Mouse (Mus musculus): ENCODE results near the gene Rps6ka5. TPM values are rescaled to one million over a fixed set of nuclear protein-coding genes. Genes with fewer than 3 reads are reported as not detected.

The Rps6ka5 gene
- polyA plus RNA-seq, 1 experiment from 2014 or later: 3.8 TPM

DNA sequence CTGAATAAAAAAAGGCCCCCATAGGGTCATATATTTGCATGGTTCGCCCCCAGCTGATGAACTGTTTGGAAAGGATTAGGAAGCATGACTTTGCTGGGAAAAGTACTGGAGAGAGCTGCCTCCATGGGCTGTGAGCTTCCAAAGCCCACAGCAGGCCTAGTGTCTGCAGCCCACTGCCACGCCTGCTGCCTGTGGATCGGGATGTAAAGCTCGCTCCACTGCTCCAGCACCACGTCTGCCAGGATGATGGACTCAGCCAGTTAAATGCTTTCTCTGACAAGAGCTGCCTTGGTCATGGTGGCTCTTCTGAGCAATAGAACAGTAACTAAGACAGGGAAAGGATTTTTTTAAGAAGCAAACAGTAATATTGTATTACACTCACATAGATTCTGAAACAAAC is 46.1 kb downstream of the Rps6ka5 start:
- no peak overlapping the region for H3K9ac ChIP-seq (replicated peaks; ENCODE audit: low read length)
- no peak overlapping the region for H3K4me2 ChIP-seq (ENCODE audit: low read depth, low read length)
- no peaks in the 10 kb centered on the region for H3K36me3 ChIP-seq (replicated peaks; ENCODE audit: control insufficient read depth, insufficient read depth, low read depth, low read length)
- no peak for DNase-seq (ENCODE audit: low spot score)
- no peak overlapping the region for H3K27ac ChIP-seq (replicated peaks; ENCODE audit: low read depth, low read length)
- no peaks in the 10 kb centered on the region for H3K9me3 ChIP-seq (replicated peaks; ENCODE audit: control insufficient read depth, low read length)
- no peaks in the 10 kb centered on the region for H3K4me1 ChIP-seq (ENCODE audit: control insufficient read depth, insufficient read depth, low read length)
- H3K27me3 ChIP-seq (ENCODE audit: control insufficient read depth, insufficient read depth, low read length): no peaks in the 10 kb centered on the region
- 71% methylated on average over 5 of the region's 5 CpGs for WGBS
- no peak overlapping the region for H3K4me3 ChIP-seq (ENCODE audit: low read depth, low read length)
- no peak for ATAC-seq (replicated peaks; ENCODE audit: insufficient number of reproducible peaks, low FRiP score, low TSS enrichment, low read depth)

DNA sequence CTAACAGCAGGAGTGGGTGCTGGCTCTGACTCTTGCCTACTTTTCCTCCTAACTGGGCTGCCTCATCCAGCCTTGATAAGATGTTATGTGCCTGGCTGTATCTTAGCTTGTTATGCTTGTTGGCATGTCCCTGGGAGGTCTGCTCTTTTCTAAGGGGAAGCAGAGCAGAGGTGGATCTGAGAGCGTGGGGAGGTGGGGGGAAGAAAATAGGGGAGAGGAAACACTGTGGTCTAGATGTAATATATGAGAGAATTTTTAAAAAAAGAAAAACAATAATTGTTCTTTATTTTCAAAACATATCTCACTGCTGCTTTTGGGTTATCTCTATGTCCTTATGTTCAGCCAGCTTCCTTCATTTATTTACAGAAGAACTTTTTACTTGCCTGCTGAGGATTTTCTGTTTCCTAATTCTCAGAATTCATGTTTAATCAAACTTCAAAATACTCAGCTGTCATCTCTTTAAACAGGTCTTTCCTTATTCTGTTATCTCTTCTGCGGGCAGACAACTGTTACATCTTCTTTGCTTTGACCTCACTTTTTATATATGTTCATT is 56.1 kb downstream of the Rps6ka5 start:
- H3K27me3 ChIP-seq (ENCODE audit: control insufficient read depth, insufficient read depth, low read length): no peaks in the 10 kb centered on the region
- no peaks in the 10 kb centered on the region for H3K36me3 ChIP-seq (replicated peaks; ENCODE audit: control insufficient read depth, insufficient read depth, low read depth, low read length)
- no peak overlapping the region for H3K27ac ChIP-seq (replicated peaks; ENCODE audit: low read depth, low read length)
- no peak overlapping the region for H3K4me2 ChIP-seq (ENCODE audit: low read depth, low read length)
- WGBS: 88% methylated on average over 2 of the region's 2 CpGs
- no peak overlapping the region for H3K9ac ChIP-seq (replicated peaks; ENCODE audit: low read length)
- H3K4me1 ChIP-seq (ENCODE audit: control insufficient read depth, insufficient read depth, low read length): no peaks in the 10 kb centered on the region
- no peaks in the 10 kb centered on the region for H3K9me3 ChIP-seq (replicated peaks; ENCODE audit: control insufficient read depth, low read length)
- DNase-seq (ENCODE audit: low spot score): no peak
- no peak for ATAC-seq (replicated peaks; ENCODE audit: insufficient number of reproducible peaks, low FRiP score, low TSS enrichment, low read depth)
- H3K4me3 ChIP-seq (ENCODE audit: low read depth, low read length): no peak overlapping the region

DNA sequence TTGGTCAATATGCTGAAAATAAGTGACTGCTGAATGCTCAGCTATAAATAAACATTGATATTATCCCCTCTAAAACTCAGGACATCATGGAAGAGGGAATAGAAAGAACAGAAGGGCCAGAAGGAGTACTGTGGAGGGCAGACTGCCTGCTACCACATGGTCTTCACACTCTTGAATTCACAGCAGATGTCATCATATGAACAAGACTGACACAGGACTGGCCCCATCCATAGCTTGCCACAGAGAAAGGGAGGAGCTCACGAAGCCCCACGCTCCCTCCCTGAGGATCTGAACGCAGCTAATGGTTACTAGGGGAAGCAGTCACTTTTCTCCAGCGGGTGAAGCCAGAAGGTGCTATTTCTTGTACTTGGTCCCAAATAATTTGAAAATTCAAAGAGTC is 61.5 kb downstream of the Rps6ka5 start:
- Histone ChIP-seq H3K4me1 (ENCODE audit: control insufficient read depth, insufficient read depth, low read length) (no peaks in the 10 kb centered on the region), H3K4me2 (ENCODE audit: low read depth, low read length) (no peak overlapping the region), H3K9me3 (replicated peaks; ENCODE audit: control insufficient read depth, low read length) (no peaks in the 10 kb centered on the region), H3K9ac (replicated peaks; ENCODE audit: low read length) (no peak overlapping the region), H3K36me3 (replicated peaks; ENCODE audit: control insufficient read depth, insufficient read depth, low read depth, low read length) (no peaks in the 10 kb centered on the region), H3K27me3 (ENCODE audit: control insufficient read depth, insufficient read depth, low read length) (no peaks in the 10 kb centered on the region), H3K27ac (replicated peaks; ENCODE audit: low read depth, low read length) (no peak overlapping the region), H3K4me3 (ENCODE audit: low read depth, low read length) (no peak overlapping the region)
- no peak for DNase-seq (ENCODE audit: low spot score)
- no peak for ATAC-seq (replicated peaks; ENCODE audit: insufficient number of reproducible peaks, low FRiP score, low TSS enrichment, low read depth)
- WGBS: 80% methylated on average over 4 of the region's 4 CpGs

DNA sequence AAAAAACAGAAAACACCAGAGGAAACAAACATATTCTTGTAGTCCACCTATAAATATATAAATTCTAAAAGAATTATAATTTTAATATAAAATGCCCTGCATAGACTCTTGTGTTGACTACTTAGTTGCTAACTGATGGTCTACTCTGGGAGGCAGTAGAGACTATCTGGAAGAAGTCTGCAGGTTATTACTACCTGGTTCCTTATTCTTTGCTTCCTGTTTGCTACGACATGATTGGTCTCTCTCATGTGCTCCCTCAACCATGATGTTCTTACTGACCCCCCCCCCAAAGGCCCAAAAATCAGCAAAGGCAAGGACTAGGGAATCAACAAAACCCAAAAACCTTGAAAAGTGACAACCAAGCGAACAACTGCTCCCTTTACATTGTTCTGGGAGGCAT is 66.7 kb downstream of the Rps6ka5 start:
- WGBS: 91% methylated on average over 2 of the region's 2 CpGs
- no peak for ATAC-seq (replicated peaks; ENCODE audit: insufficient number of reproducible peaks, low FRiP score, low TSS enrichment, low read depth)

DNA sequence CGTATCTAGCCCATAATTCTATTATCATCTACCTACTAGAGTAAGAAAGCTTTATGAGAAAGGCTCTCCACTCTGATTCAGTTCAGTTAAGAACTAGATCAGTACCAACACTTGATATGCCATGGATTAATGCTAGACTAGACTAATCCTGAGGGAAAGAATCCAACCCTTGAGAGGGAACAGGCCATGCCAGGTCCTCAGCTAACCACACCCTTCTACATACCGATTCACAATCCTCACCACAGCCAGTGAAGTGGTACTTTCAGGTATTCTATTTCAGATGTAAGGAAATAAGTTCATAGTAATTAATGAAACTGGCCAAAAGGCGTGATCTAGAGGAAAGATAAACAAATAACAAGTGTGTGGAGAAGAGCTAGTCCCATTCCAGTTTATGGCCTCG is 70.8 kb downstream of the Rps6ka5 start:
- no peak overlapping the region for H3K27ac ChIP-seq (replicated peaks; ENCODE audit: low read depth, low read length)

More for the DNA sequence above, 66.7 kb downstream of the Rps6ka5 start:
- no peak overlapping the region for H3K4me2 ChIP-seq (ENCODE audit: low read depth, low read length)
- no peaks in the 10 kb centered on the region for H3K4me1 ChIP-seq (ENCODE audit: control insufficient read depth, insufficient read depth, low read length)
- DNase-seq (ENCODE audit: low spot score): no peak
- no peak overlapping the region for H3K27ac ChIP-seq (replicated peaks; ENCODE audit: low read depth, low read length)
- H3K4me3 ChIP-seq (ENCODE audit: low read depth, low read length): no peak overlapping the region
- no peaks in the 10 kb centered on the region for H3K36me3 ChIP-seq (replicated peaks; ENCODE audit: control insufficient read depth, insufficient read depth, low read depth, low read length)
- H3K9me3 ChIP-seq (replicated peaks; ENCODE audit: control insufficient read depth, low read length): no peaks in the 10 kb centered on the region
- no peak overlapping the region for H3K9ac ChIP-seq (replicated peaks; ENCODE audit: low read length)
- no peaks in the 10 kb centered on the region for H3K27me3 ChIP-seq (ENCODE audit: control insufficient read depth, insufficient read depth, low read length)

DNA sequence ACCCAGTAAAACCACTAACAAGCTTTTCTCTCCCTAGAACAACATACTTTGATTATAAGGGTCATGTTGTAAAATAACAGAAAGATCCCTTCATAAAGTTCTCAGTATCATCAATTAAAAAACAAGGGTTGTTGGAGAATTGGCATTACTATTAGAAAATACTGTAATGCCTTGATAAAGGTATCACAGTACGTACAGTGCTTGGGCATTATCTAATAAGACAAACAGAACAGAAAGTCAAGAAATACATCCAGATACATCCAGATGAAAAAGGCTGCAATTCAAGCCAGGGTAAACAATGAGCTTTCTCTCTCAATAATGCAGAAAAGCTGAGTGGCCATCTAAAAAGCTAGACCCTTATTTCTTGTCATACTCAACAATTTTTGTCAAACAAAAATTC is 84.8 kb downstream of the Rps6ka5 start:
- H3K4me2 ChIP-seq (ENCODE audit: low read depth, low read length): no peak overlapping the region
- WGBS: 81% methylated on average over 1 of the region's 1 CpGs

More for the DNA sequence above, 70.8 kb downstream of the Rps6ka5 start:
- no peaks in the 10 kb centered on the region for H3K36me3 ChIP-seq (replicated peaks; ENCODE audit: control insufficient read depth, insufficient read depth, low read depth, low read length)
- no peaks in the 10 kb centered on the region for H3K4me1 ChIP-seq (ENCODE audit: control insufficient read depth, insufficient read depth, low read length)
- H3K4me3 ChIP-seq (ENCODE audit: low read depth, low read length): no peak overlapping the region
- 80% methylated on average over 4 of the region's 4 CpGs for WGBS
- H3K9me3 ChIP-seq (replicated peaks; ENCODE audit: control insufficient read depth, low read length): no peaks in the 10 kb centered on the region
- DNase-seq (ENCODE audit: low spot score) (no peak), ATAC-seq (replicated peaks; ENCODE audit: insufficient number of reproducible peaks, low FRiP score, low TSS enrichment, low read depth) (no peak)
- no peak overlapping the region for H3K4me2 ChIP-seq (ENCODE audit: low read depth, low read length)
- no peaks in the 10 kb centered on the region for H3K27me3 ChIP-seq (ENCODE audit: control insufficient read depth, insufficient read depth, low read length)
- no peak overlapping the region for H3K9ac ChIP-seq (replicated peaks; ENCODE audit: low read length)

DNA sequence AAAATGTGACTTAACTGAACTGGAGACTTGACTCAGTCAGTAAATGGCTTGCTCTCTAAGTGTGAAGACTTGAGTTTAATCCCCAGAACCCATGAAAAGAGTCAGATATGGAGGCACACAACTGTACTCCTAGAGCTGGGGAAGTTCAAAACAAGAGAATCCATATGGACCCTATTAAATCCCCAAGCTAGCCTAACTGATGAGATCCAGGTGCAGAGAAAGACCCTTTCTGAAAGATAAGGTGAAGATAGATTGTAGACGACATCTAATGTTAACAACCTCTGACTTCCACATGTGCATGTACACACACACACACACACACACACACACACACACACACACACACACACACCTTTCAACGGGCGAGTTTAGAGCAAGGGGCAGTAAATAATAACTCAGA is 86.1 kb downstream of the Rps6ka5 start:
- H3K9me3 ChIP-seq (replicated peaks; ENCODE audit: control insufficient read depth, low read length): no peaks in the 10 kb centered on the region
- H3K4me2 ChIP-seq (ENCODE audit: low read depth, low read length): no peak overlapping the region
- H3K27me3 ChIP-seq (ENCODE audit: control insufficient read depth, insufficient read depth, low read length): no peaks in the 10 kb centered on the region
- DNase-seq (ENCODE audit: low spot score): peak; percentile 85
- no peak for ATAC-seq (replicated peaks; ENCODE audit: insufficient number of reproducible peaks, low FRiP score, low TSS enrichment, low read depth)
- no peak overlapping the region for H3K9ac ChIP-seq (replicated peaks; ENCODE audit: low read length)
- H3K4me3 ChIP-seq (ENCODE audit: low read depth, low read length): no peak overlapping the region
- H3K4me1 ChIP-seq (ENCODE audit: control insufficient read depth, insufficient read depth, low read length): no peaks in the 10 kb centered on the region
- H3K27ac ChIP-seq (replicated peaks; ENCODE audit: low read depth, low read length): no peak overlapping the region
- H3K36me3 ChIP-seq (replicated peaks; ENCODE audit: control insufficient read depth, insufficient read depth, low read depth, low read length): no peaks in the 10 kb centered on the region
- WGBS: 47% methylated on average over 3 of the region's 3 CpGs

More for the DNA sequence above, 84.8 kb downstream of the Rps6ka5 start:
- no peaks in the 10 kb centered on the region for H3K36me3 ChIP-seq (replicated peaks; ENCODE audit: control insufficient read depth, insufficient read depth, low read depth, low read length)
- H3K27me3 ChIP-seq (ENCODE audit: control insufficient read depth, insufficient read depth, low read length): no peaks in the 10 kb centered on the region
- no peak overlapping the region for H3K4me3 ChIP-seq (ENCODE audit: low read depth, low read length)
- no peak overlapping the region for H3K27ac ChIP-seq (replicated peaks; ENCODE audit: low read depth, low read length)
- ATAC-seq (replicated peaks; ENCODE audit: insufficient number of reproducible peaks, low FRiP score, low TSS enrichment, low read depth): no peak
- no peak for DNase-seq (ENCODE audit: low spot score)
- no peak overlapping the region for H3K9ac ChIP-seq (replicated peaks; ENCODE audit: low read length)
- H3K4me1 ChIP-seq (ENCODE audit: control insufficient read depth, insufficient read depth, low read length): no peaks in the 10 kb centered on the region
- no peaks in the 10 kb centered on the region for H3K9me3 ChIP-seq (replicated peaks; ENCODE audit: control insufficient read depth, low read length)

DNA sequence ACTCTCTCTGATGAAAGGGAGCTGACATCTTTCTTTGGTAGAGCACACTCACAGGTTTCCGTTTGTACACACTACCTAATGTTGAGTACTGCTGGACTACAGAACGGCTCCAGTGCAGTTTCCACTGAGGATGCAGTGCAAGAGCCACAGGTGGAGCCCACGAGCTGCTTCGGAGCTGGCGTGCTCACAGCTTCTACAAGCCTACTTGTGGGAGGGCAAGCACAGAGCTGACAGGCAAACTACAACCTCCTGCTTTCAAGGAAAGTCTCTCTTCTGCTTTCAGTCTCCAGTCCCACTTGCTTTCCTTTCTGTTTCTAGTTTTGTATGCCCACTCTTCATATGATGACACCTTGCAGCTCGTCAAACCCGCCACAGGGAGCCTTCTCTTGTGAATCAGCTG is 87.1 kb downstream of the Rps6ka5 start:
- H3K4me3 ChIP-seq (ENCODE audit: low read depth, low read length): no peak overlapping the region
- H3K36me3 ChIP-seq (replicated peaks; ENCODE audit: control insufficient read depth, insufficient read depth, low read depth, low read length): no peaks in the 10 kb centered on the region
- H3K4me1 ChIP-seq (ENCODE audit: control insufficient read depth, insufficient read depth, low read length): no peaks in the 10 kb centered on the region
- ATAC-seq (replicated peaks; ENCODE audit: insufficient number of reproducible peaks, low FRiP score, low TSS enrichment, low read depth) (no peak), DNase-seq (ENCODE audit: low spot score) (peak; percentile 67)
- H3K9me3 ChIP-seq (replicated peaks; ENCODE audit: control insufficient read depth, low read length): no peaks in the 10 kb centered on the region
- 11% methylated on average over 7 of the region's 7 CpGs for WGBS
- H3K4me2 ChIP-seq (ENCODE audit: low read depth, low read length): no peak overlapping the region
- no peaks in the 10 kb centered on the region for H3K27me3 ChIP-seq (ENCODE audit: control insufficient read depth, insufficient read depth, low read length)
- H3K27ac ChIP-seq (replicated peaks; ENCODE audit: low read depth, low read length): no peak overlapping the region
- no peak overlapping the region for H3K9ac ChIP-seq (replicated peaks; ENCODE audit: low read length)
